In the genomic region with DNA sequence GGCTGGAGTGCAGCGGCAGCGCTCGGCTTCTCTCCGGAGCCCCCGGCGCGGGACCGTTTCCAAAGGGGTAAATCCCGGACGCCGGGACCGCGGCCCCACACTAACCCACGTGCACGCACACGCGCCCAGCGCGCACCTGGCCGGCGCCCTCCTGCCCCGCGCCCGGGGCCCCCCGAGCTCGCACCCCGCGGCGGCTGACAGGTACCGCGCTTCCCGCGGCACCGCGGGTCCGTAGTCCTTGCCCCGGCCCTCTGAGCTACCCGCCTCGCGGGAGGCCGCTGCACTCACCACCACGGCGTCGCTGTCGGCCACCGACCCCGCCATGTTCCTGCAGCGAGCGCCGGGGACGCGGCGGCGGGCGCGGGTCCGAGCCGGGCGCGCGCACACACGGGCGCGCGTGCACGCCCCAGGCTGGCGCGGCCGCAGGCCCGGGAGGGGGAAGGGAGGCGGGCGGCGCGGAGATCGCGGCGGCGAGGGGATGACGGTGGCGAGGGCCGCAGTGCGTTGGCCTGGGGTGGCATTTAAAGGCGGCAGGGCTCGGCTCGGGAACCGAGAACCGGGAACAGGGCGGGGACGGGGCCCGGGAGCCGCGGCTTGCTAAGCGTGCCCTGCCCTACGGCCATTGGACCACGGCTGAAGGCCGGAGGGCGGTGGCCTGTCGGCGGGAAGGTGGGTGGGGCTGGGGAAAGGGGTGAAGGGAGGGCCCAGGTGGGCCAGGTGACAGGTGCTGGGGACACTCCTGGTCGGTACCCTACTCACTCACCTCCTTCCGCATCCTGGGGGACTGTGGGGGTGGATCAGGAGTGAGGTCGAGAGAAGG, we compare ENCODE assay signal across 8 mouse cellular contexts. TPM values are rescaled to one million over a fixed set of nuclear protein-coding genes. Genes with fewer than 3 reads are reported as not detected.
DNase-seq lines count a peak whose midpoint lies in the region; ATAC-seq and TF ChIP-seq lines count a peak whose summit lies in the region.

A gene (minus strand): TSS at position 371 of the 820 bp plus-strand sequence.

- no peak for TF ChIP-seq CTCF in ES-Bruce4 (IDR thresholded peaks at IDR 0.05; ENCODE audit: low read depth, low read length)
- TF ChIP-seq CTCF in testis, adult 2 months (IDR thresholded peaks at IDR 0.05; ENCODE audit: control insufficient read depth, insufficient read depth, insufficient replicate concordance, low read depth, low read length), result no peak

- TF ChIP-seq POLR2A in ES-Bruce4 (IDR thresholded peaks at IDR 0.05; ENCODE audit: insufficient read depth, low read length), result no peak
- TF ChIP-seq POLR2A in testis, adult 2 months (IDR thresholded peaks at IDR 0.05; ENCODE audit: control insufficient read depth, low read depth, low read length), result peak; percentile 5; the same call in 1 of the 2 replicates

- ATAC-seq in forebrain, embryonic 15.5 days (replicated peaks), result peak; percentile 88
- peak; percentile 85 for ATAC-seq in liver, embryonic 16.5 days (ENCODE audit: low read depth)
- ATAC-seq in neural tube, embryonic 13.5 days (ENCODE audit: low read depth), result peak; percentile 85

- no peaks in the 10 kb centered on the region for H3K4me1 ChIP-seq in ES-Bruce4 (ENCODE audit: control insufficient read depth, insufficient read depth, low read length)
- peaks cover 29% of the 10 kb centered on the region for H3K4me1 ChIP-seq in forebrain, embryonic 15.5 days
- H3K4me1 ChIP-seq in liver, embryonic 16.5 days (ENCODE audit: control insufficient read depth, low read depth, low read length), result peaks cover 5% of the 10 kb centered on the region
- peaks cover 34% of the 10 kb centered on the region for H3K4me1 ChIP-seq in neural tube, embryonic 13.5 days (replicated peaks)
- peaks cover 5% of the 10 kb centered on the region for H3K4me1 ChIP-seq in testis, adult 2 months (ENCODE audit: control insufficient read depth, insufficient read depth, low read length)

- peak; percentile 84 for DNase-seq in cerebellum, adult 11-12 months
- DNase-seq in heart, postnatal 10 days, result peak; percentile 80 to 82
- DNase-seq in kidney, postnatal 4 days, result peak; percentile 79 to 87

- under 1% methylated on average over 101 of the region's 102 CpGs for WGBS in forebrain, embryonic 15.5 days
- under 1% methylated on average over 102 of the region's 102 CpGs for WGBS in liver, embryonic 16.5 days (ENCODE audit: insufficient replicate concordance)
- WGBS in neural tube, embryonic 13.5 days, result under 1% methylated on average over 91 of the region's 102 CpGs

- H3K36me3 ChIP-seq in ES-Bruce4 (ENCODE audit: control insufficient read depth, insufficient read depth, low read length, poor library complexity, severe bottlenecking), result peaks cover 16% of the 10 kb centered on the region
- H3K36me3 ChIP-seq in forebrain, embryonic 15.5 days, result peaks cover 22% of the 10 kb centered on the region
- H3K36me3 ChIP-seq in liver, embryonic 16.5 days (ENCODE audit: control insufficient read depth, insufficient read depth), result no peaks in the 10 kb centered on the region
- peaks cover 24% of the 10 kb centered on the region for H3K36me3 ChIP-seq in neural tube, embryonic 13.5 days
- no peaks in the 10 kb centered on the region for H3K36me3 ChIP-seq in testis, adult 2 months (ENCODE audit: control insufficient read depth, insufficient read depth, low read length)

- H3K9ac ChIP-seq in ES-Bruce4 (ENCODE audit: low read depth, poor library complexity, severe bottlenecking), result peak within 1 kb of the TSS; percentile 93
- peak within 1 kb of the TSS; percentile 98 for H3K9ac ChIP-seq in forebrain, embryonic 15.5 days (replicated peaks)
- H3K9ac ChIP-seq in liver, embryonic 16.5 days (ENCODE audit: low read depth, low read length), result peak within 1 kb of the TSS; percentile 73
- peak within 1 kb of the TSS; percentile 94 for H3K9ac ChIP-seq in neural tube, embryonic 13.5 days

- intact Hi-C loops in heart, postnatal 10 days (cut with DNase I), result loop anchor here (2.0 to 5.0 kb wide), 3 partner anchors 28 to 66 kb away; no protein-coding TSS in a partner anchor

- no peaks in the 10 kb centered on the region for H3K27me3 ChIP-seq in ES-Bruce4 (ENCODE audit: control insufficient read depth, insufficient read depth, low read length, poor library complexity, severe bottlenecking)
- no peaks in the 10 kb centered on the region for H3K27me3 ChIP-seq in forebrain, embryonic 15.5 days
- H3K27me3 ChIP-seq in liver, embryonic 16.5 days (ENCODE audit: control insufficient read depth, insufficient read depth, low read depth, low read length), result peaks cover 32% of the 10 kb centered on the region
- H3K27me3 ChIP-seq in neural tube, embryonic 13.5 days, result peaks cover 5% of the 10 kb centered on the region
- H3K27me3 ChIP-seq in testis, adult 2 months (ENCODE audit: control insufficient read depth, insufficient read depth, low read length), result no peaks in the 10 kb centered on the region

- no peak within 1 kb of the TSS for H3K27ac ChIP-seq in ES-Bruce4 (ENCODE audit: insufficient read depth, low read length)
- H3K27ac ChIP-seq in forebrain, embryonic 15.5 days (replicated peaks), result peak within 1 kb of the TSS; percentile 94
- peak within 1 kb of the TSS; percentile 67 for H3K27ac ChIP-seq in liver, embryonic 16.5 days (ENCODE audit: low read length)
- H3K27ac ChIP-seq in neural tube, embryonic 13.5 days (replicated peaks), result peak within 1 kb of the TSS; percentile 94
- peak within 1 kb of the TSS; percentile 7 for H3K27ac ChIP-seq in testis, adult 2 months (ENCODE audit: control insufficient read depth, insufficient read depth, low read depth, low read length)

- peak within 1 kb of the TSS; percentile 92 for H3K4me3 ChIP-seq in ES-Bruce4 (ENCODE audit: low read depth, low read length)
- peak within 1 kb of the TSS; percentile 85 for H3K4me3 ChIP-seq in forebrain, embryonic 15.5 days
- peak within 1 kb of the TSS; percentile 78 for H3K4me3 ChIP-seq in liver, embryonic 16.5 days (ENCODE audit: low read depth, low read length)
- peak within 1 kb of the TSS; percentile 75 for H3K4me3 ChIP-seq in neural tube, embryonic 13.5 days
- H3K4me3 ChIP-seq in testis, adult 2 months (ENCODE audit: control insufficient read depth, low read depth, low read length), result peak within 1 kb of the TSS; percentile 80

- no peak for TF ChIP-seq EP300 in ES-Bruce4 (IDR thresholded peaks at IDR 0.05; ENCODE audit: insufficient read depth, low read depth, low read length)

- peak within 1 kb of the TSS; percentile 91 for H3K4me2 ChIP-seq in forebrain, embryonic 15.5 days (replicated peaks)
- H3K4me2 ChIP-seq in liver, embryonic 16.5 days (ENCODE audit: low read depth, low read length), result peak within 1 kb of the TSS; percentile 83
- peak within 1 kb of the TSS; percentile 83 for H3K4me2 ChIP-seq in neural tube, embryonic 13.5 days

- no peaks in the 10 kb centered on the region for H3K9me3 ChIP-seq in ES-Bruce4 (replicated peaks; ENCODE audit: control insufficient read depth, insufficient read depth, low read length, poor library complexity, severe bottlenecking)
- no peaks in the 10 kb centered on the region for H3K9me3 ChIP-seq in forebrain, embryonic 15.5 days
- no peaks in the 10 kb centered on the region for H3K9me3 ChIP-seq in liver, embryonic 16.5 days (replicated peaks; ENCODE audit: control insufficient read depth, low read length)
- no peaks in the 10 kb centered on the region for H3K9me3 ChIP-seq in neural tube, embryonic 13.5 days

RNA-seq across cellular contexts. Expression of the gene that starts here (rescaled TPM):
- 23.7 and 24.1 TPM in 2 replicates for polyA plus RNA-seq in ES-Bruce4 (2011; ENCODE audit: insufficient read depth, insufficient read length, low read depth, missing spikeins)
- 79.7 and 83.8 TPM in 2 replicates for polyA plus RNA-seq in forebrain, embryonic 15.5 days (2015; fragmentation: Nextera tagmentation; extraction: Ambion mirVana)
- total RNA-seq in heart, postnatal 10 days (2021), result 10 to 100 TPM; 40.3 to 43.1 TPM
- polyA plus RNA-seq in liver, embryonic 16.5 days (2015; fragmentation: Nextera tagmentation; extraction: Ambion mirVana), result 6.7 and 8.3 TPM in 2 replicates
- 50.9 and 51.6 TPM in 2 replicates for polyA plus RNA-seq in neural tube, embryonic 13.5 days (2015; fragmentation: Nextera tagmentation; extraction: Ambion mirVana)
- 0.95 and 1.8 TPM in 2 replicates for polyA plus RNA-seq in testis, adult 2 months (2012; rRNA removed)
